Mouse (Mus musculus) cortical plate, adult 2 months (tissue): ENCODE measurements around the gene Psmd12.

Experiments used
- CTCF ChIP-seq: fragments of 200-500 bp; IDR thresholded peaks from 2 replicates; pipeline ENCODE4 v1.5.1; 2011; ENCODE audit warnings: mild to moderate bottlenecking, control low read depth, low read length; ENCODE audit not compliant: insufficient read depth; ENCODE audit errors: extremely low read depth
- POLR2A ChIP-seq: fragments of 200-500 bp; IDR thresholded peaks from 2 replicates; pipeline ENCODE4 v1.6.1; 2011; ENCODE audit warnings: mild to moderate bottlenecking, low read length, control low read depth; ENCODE audit not compliant: insufficient read depth; ENCODE audit errors: extremely low read depth

DNA sequence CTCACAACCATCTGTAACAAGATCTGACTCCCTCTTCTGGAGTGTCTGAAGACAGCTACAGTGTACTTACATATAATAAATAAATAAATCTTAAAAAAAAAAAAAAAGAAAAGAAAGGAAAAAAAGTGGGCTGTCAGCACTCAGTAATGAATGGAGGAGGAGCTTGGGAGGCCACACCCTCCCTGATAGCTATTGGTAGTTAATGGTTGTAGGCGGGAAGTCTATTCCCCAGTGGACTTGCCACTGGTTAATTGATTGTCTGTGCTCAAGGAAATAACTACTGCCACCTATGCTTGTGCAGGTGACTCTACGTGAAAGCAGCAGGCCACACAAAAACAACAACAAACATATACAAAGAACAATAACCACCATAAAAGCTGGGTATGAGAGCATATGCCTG lies 37.1 kb downstream of the Psmd12 start:
- TF ChIP-seq CTCF (no peak), POLR2A (no peak)
